Mouse (Mus musculus) heart, postnatal 0 days (tissue): Measurements from ENCODE around the gene Samd1. TPM values are rescaled to one million over a fixed set of nuclear protein-coding genes. Genes with fewer than 3 reads are reported as not detected.

Experiments used
- ATAC-seq: fragments of 200-750 bp; cut with Nextera tagmentation; 2 replicates; pipeline ENCODE4 v1.8.0; 2017; ENCODE audit warnings: low read depth, moderate number of reproducible peaks, moderate library complexity; ENCODE audit not compliant: insufficient read depth
- DNase-seq: peaks from one replicate; pipeline ENCODE4 v3.0.0-alpha.2; 2016; ENCODE audit warnings: low spot score
- H3K27ac ChIP-seq: fragments of 300-500 bp; sonication (generic); 2 replicates; pipeline ENCODE4 v1.5.1; 2014; ENCODE audit warnings: low read depth, mild to moderate bottlenecking
- H3K27me3 ChIP-seq: fragments of 300-500 bp; sonication (generic); 2 replicates; pipeline ENCODE4 v1.6.1; 2014; ENCODE audit warnings: low read length, mixed read lengths; ENCODE audit not compliant: control insufficient read depth, insufficient read depth
- H3K36me3 ChIP-seq: fragments of 300-500 bp; sonication (generic); replicated peaks from 2 replicates; pipeline ENCODE4 v1.6.1; 2014; ENCODE audit warnings: low read length, mixed read lengths; ENCODE audit not compliant: control insufficient read depth, insufficient read depth
- H3K4me1 ChIP-seq: fragments of 300-500 bp; sonication (generic); 2 replicates; pipeline ENCODE4 v1.6.1; 2014; ENCODE audit warnings: antibody characterized with exemption; ENCODE audit not compliant: control insufficient read depth, insufficient read depth
- H3K4me2 ChIP-seq: fragments of 300-500 bp; sonication (generic); 2 replicates; pipeline ENCODE4 v1.6.1; 2014; ENCODE audit warnings: low read depth, mild to moderate bottlenecking, low read length, moderate library complexity
- H3K4me3 ChIP-seq: fragments of 300-500 bp; sonication (generic); 2 replicates; pipeline ENCODE4 v1.5.1; 2014; ENCODE audit warnings: low read depth, low read length
- H3K9ac ChIP-seq: fragments of 300-500 bp; sonication (generic); replicated peaks from 2 replicates; pipeline ENCODE4 v1.6.1; 2014; ENCODE audit warnings: low read depth, low read length, mixed read lengths
- H3K9me3 ChIP-seq: fragments of 300-500 bp; sonication (generic); replicated peaks from 2 replicates; pipeline ENCODE4 v1.6.1; 2016; ENCODE audit warnings: low read length; ENCODE audit not compliant: control insufficient read depth
- CTCF ChIP-seq: IDR thresholded peaks from 2 replicates; pipeline ENCODE4 v1.5.1; 2016; ENCODE audit warnings: antibody characterized with exemption, control low read depth, low read depth
- EP300 ChIP-seq: IDR thresholded peaks from 2 replicates; pipeline ENCODE4 v1.6.1; 2016; ENCODE audit warnings: antibody characterized with exemption, low read depth
- WGBS: fragments of 180-500 bp; shearing (Covaris S2); extraction: QIAGEN DNeasy Blood & Tissue Kit; methylation state at CpG from one replicate; pipeline ENCODE4 v1.1.7; 2014; 5-methylcytosine and 5-hydroxymethylcytosine counted together
- polyA plus RNA-seq: library from polyadenylated mRNA; unstranded; fragments of >200 nt; fragmentation: Nextera tagmentation; extraction: Ambion mirVana; gene quantifications from 2 replicates; pipeline ENCODE4 v1.2.1, GENCODE M21; 2015
- total RNA-seq: library from RNA; depleted of rRNA; stranded (reverse); fragments of >200 nt; gene quantifications from 2 replicates; pipeline ENCODE4 v1.2.3, GENCODE M21; 2014; ENCODE audit warnings: low replicate concordance

Gene Samd1
- total and polyA plus RNA-seq, 2 experiments from 2014 or later = 3.7 to 46.3 TPM

GRCm38 (mm10) chr8:83973161-83974031, 24.1 kb upstream of the Samd1 start:
- 2% methylated on average over 18 of the region's 37 CpGs for WGBS
- no peak for DNase-seq
- H3K9ac ChIP-seq = peak overlapping the region; percentile 88
- H3K27ac ChIP-seq = peak overlapping the region; percentile 90
- H3K4me1 ChIP-seq = peaks cover 38% of the 10 kb centered on the region
- no peak for TF ChIP-seq EP300
- TF ChIP-seq CTCF = no peak
- H3K36me3 ChIP-seq = peaks cover 15% of the 10 kb centered on the region
- ATAC-seq = peak; percentile 6
- peak overlapping the region; percentile 90 for H3K4me3 ChIP-seq
- H3K9me3 ChIP-seq = no peaks in the 10 kb centered on the region
- no peaks in the 10 kb centered on the region for H3K27me3 ChIP-seq
- peak overlapping the region; percentile 96 for H3K4me2 ChIP-seq

DNA sequence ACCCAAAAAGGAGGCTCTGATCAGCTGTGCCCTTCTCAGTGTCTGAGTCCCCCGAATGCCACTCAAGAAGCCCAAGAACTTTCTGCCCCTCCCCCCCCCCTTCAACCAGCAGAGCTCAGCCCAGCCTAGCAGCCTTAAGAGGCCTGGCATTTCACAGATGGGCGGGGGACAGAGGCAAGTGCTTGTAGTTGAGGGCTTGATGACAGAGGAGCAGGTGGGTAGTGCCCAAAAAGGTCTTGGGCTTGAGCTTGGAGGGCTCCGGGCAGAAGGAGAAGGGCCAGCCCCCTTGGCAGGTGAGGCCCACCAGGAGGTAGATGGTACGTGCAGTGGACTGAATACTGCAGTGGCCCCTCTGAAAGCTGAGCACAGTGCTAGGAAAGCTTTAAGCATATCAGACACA, 23.0 kb upstream of the Samd1 start:
- H3K4me2 ChIP-seq = peak overlapping the region; percentile 96
- H3K4me1 ChIP-seq = peaks cover 49% of the 10 kb centered on the region
- ATAC-seq (no peak), DNase-seq (no peak)
- H3K9ac ChIP-seq = peak overlapping the region; percentile 88
- peak overlapping the region; percentile 90 for H3K27ac ChIP-seq
- H3K4me3 ChIP-seq = peak overlapping the region; percentile 90
- H3K36me3 ChIP-seq = peaks cover 4% of the 10 kb centered on the region; the same call in 1 of the 2 replicates
- TF ChIP-seq EP300 = no peak
- no peak for TF ChIP-seq CTCF
- H3K27me3 ChIP-seq = no peaks in the 10 kb centered on the region
- H3K9me3 ChIP-seq = no peaks in the 10 kb centered on the region
- WGBS = 43% methylated on average over 4 of the region's 4 CpGs

DNA sequence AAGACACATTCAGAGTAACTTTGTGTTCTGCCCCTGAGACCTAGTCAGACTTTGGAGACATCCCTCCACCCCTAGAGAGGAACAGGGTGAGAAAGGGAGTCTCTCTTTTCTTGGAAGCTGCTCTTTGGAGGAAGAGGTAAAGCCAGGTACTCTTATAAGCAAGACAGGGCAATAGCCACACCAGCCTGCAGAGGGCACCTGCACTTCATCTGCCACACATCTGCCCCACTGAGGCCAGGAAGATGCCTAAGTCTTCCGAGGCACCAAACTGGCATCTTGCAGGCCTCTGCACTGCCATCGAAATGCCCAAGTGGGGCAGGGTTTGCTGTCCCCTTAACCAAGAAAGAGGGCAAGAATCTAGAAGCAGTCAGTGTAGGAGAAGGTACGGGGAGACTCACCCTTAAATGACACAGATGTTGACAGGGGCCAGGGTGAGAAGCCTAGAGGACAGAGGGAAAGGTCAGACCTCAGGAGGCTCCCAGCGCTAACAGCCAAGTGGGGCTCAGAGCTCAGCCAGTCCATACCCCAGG, 21.3 kb upstream of the Samd1 start:
- DNase-seq = no peak
- Histone ChIP-seq H3K27ac (peak overlapping the region; percentile 97), H3K9ac (0 out of 2 replicates have a peak overlapping the region, but pooled peaks have one; percentile 23), H3K4me3 (no peak overlapping the region), H3K9me3 (no peaks in the 10 kb centered on the region), H3K27me3 (no peaks in the 10 kb centered on the region), H3K4me1 (peaks cover 60% of the 10 kb centered on the region), H3K36me3 (peaks cover 5% of the 10 kb centered on the region; the same call in 1 of the 2 replicates), H3K4me2 (no peak overlapping the region)
- TF ChIP-seq CTCF (peak; percentile 44), EP300 (no peak)
- 64% methylated on average over 4 of the region's 4 CpGs for WGBS
- ATAC-seq = no peak

DNA sequence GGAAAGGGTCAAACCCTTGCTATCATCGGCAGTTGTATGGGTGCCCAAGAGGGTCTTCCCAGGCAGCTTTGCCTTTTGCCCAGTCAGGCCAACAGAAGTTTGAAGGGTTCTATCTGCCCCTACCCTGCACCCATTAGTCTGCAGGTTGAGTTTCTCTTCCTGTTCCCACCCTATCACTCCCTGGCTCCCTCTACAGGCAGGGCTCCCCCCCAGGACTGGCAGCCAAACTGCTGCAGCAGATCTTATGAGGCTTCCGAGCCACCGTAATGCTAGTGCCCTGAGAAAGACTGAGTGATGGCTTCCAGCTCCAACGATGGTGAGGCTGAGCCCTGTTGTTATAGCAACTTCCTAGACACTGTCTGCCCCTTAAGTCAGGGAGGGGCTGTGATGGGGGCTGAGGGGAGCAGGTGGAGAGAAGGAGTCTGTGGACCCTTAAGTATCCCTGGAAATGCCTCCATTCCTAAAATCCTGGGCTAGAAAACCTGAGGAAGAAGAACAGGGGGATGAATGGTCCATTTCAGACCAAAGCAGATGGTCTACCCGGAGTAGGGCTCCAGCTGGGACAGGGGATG, 20.6 kb upstream of the Samd1 start:
- no peaks in the 10 kb centered on the region for H3K9me3 ChIP-seq
- peak overlapping the region; percentile 44; the same call in 1 of the 2 replicates for H3K4me2 ChIP-seq
- peak; percentile 33; the same call in 1 of the 2 replicates for TF ChIP-seq CTCF
- TF ChIP-seq EP300 = no peak
- H3K4me1 ChIP-seq = peaks cover 60% of the 10 kb centered on the region
- H3K36me3 ChIP-seq = peaks cover 12% of the 10 kb centered on the region
- ATAC-seq (no peak), DNase-seq (no peak)
- no peak overlapping the region for H3K4me3 ChIP-seq
- no peaks in the 10 kb centered on the region for H3K27me3 ChIP-seq
- 80% methylated on average over 5 of the region's 5 CpGs for WGBS
- H3K27ac ChIP-seq = peak overlapping the region; percentile 97
- H3K9ac ChIP-seq = 0 out of 2 replicates have a peak overlapping the region, but pooled peaks have one; percentile 23

DNA sequence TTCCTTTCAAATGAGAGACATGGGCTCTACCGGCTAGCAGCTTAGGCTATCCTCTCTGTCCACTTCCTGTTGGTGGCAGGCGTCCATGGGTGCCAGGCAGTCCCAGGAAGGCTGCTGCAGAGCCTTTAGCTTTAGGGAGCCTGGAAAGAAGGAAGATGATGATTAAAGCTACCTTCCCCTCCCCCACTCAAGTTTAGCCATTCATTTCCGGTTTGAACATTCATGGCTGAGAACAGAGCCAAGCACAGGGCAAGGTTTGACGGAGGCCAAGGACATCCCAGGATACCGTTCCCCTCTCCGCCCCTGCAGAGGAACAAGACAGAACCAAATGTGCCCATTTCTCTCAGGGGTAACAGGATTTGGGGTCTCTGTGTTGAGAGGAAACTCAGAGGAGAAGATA, 19.8 kb upstream of the Samd1 start:
- Histone ChIP-seq H3K4me2 (peak overlapping the region; percentile 44), H3K9ac (peak overlapping the region; percentile 47), H3K9me3 (no peaks in the 10 kb centered on the region), H3K27ac (peak overlapping the region; percentile 97), H3K27me3 (no peaks in the 10 kb centered on the region), H3K36me3 (peaks cover 20% of the 10 kb centered on the region), H3K4me3 (no peak overlapping the region), H3K4me1 (peaks cover 57% of the 10 kb centered on the region)
- ATAC-seq (no peak), DNase-seq (peak; percentile 46)
- TF ChIP-seq CTCF (no peak), EP300 (no peak)
- 22% methylated on average over 6 of the region's 6 CpGs for WGBS
